Mouse (Mus musculus) heart, adult 2 months (tissue): ENCODE results near the gene Ralb. TPM values are rescaled to one million over a fixed set of nuclear protein-coding genes. Genes with fewer than 3 reads are reported as not detected.

Experiments used
- DNase-seq, 2 experiments: peaks; one replicate each; pipeline ENCODE4 v3.0.0; 2021
- H3K27ac ChIP-seq: fragments of 200-600 bp; 2 replicates; pipeline ENCODE4 v1.8.1; 2022
- H3K27me3 ChIP-seq: fragments of 200-500 bp; 2 replicates; pipeline ENCODE4 v1.6.1; 2012; ENCODE audit warnings: mild to moderate bottlenecking, low read length, inconsistent platforms, mixed read lengths; ENCODE audit not compliant: control insufficient read depth, insufficient read depth
- H3K36me3 ChIP-seq: fragments of 200-500 bp; 2 replicates; pipeline ENCODE4 v1.6.1; 2012; ENCODE audit warnings: low read length, inconsistent platforms; ENCODE audit not compliant: control insufficient read depth, insufficient read depth
- H3K4me1 ChIP-seq: fragments of 200-500 bp; 2 replicates; pipeline ENCODE4 v1.6.1; 2011; ENCODE audit warnings: low read length; ENCODE audit not compliant: control insufficient read depth, insufficient read depth
- H3K4me3 ChIP-seq: fragments of 200-600 bp; 2 replicates; pipeline ENCODE4 v1.8.1; 2022
- H3K79me2 ChIP-seq: fragments of 200-500 bp; replicated peaks from 2 replicates; pipeline ENCODE4 v1.6.1; 2012; ENCODE audit warnings: mild to moderate bottlenecking, inconsistent platforms, low read length, moderate library complexity, mixed read lengths; ENCODE audit not compliant: control insufficient read depth, insufficient read depth
- H3K9ac ChIP-seq: fragments of 200-500 bp; 2 replicates; pipeline ENCODE4 v1.6.1; 2012; ENCODE audit warnings: low read depth, mild to moderate bottlenecking, control low read depth, inconsistent platforms, low read length, mixed read lengths
- CTCF ChIP-seq: fragments of 200-600 bp; IDR thresholded peaks from 2 replicates; pipeline ENCODE4 v1.8.1; 2022; ENCODE audit warnings: antibody characterized with exemption, mild to moderate bottlenecking, moderate library complexity
- EP300 ChIP-seq: fragments of 200-500 bp; IDR thresholded peaks from 2 replicates; pipeline ENCODE4 v1.6.1; 2011; ENCODE audit warnings: low read depth, low read length, control low read depth; ENCODE audit not compliant: insufficient read depth
- POLR2A ChIP-seq: fragments of 200-500 bp; IDR thresholded peaks from 2 replicates; pipeline ENCODE4 v1.6.1; 2011; ENCODE audit warnings: mild to moderate bottlenecking, low read depth, low read length, control low read depth; ENCODE audit not compliant: insufficient read depth
- WGBS: fragments of 180-500 bp; shearing (Covaris S2); methylation state at CpG from one replicate; pipeline ENCODE4 v1.1.7; 2018; 5-methylcytosine and 5-hydroxymethylcytosine counted together
- intact Hi-C: fragments of 180-260 bp; cut with DNase I; formaldehyde crosslinking; loops from one replicate; pipeline ENCODE4 v1.15.1; 2025
- polyA plus RNA-seq: library from polyadenylated mRNA; depleted of rRNA; stranded (reverse); fragments of >200 nt; gene quantifications from 2 replicates; pipeline ENCODE4 v1.2.3, GENCODE M21; 2012
- total RNA-seq, 2 experiments: library from RNA; stranded (reverse); gene quantifications; 2 replicates each; pipeline ENCODE4 v1.2.3; 2021

Gene Ralb
- total and polyA plus RNA-seq, 3 experiments, result 23.1 to 30.1 (median 26.9) TPM

GRCm38 (mm10) chr1:119509474-119509873 lies 4.9 kb upstream of the Ralb start:
- WGBS, result 66% methylated on average over 7 of the region's 7 CpGs
- no peak overlapping the region for H3K9ac ChIP-seq
- peaks cover 19% of the 10 kb centered on the region for H3K4me1 ChIP-seq
- H3K79me2 ChIP-seq, result no peaks in the 10 kb centered on the region
- TF ChIP-seq EP300 (no peak), POLR2A (no peak), CTCF (no peak)
- H3K27me3 ChIP-seq, result no peaks in the 10 kb centered on the region
- DNase-seq, result no peak
- no peaks in the 10 kb centered on the region for H3K36me3 ChIP-seq
- no peak overlapping the region for H3K4me3 ChIP-seq
- intact Hi-C loops, result loop anchor here (2.0 to 10.0 kb wide), 2 partner anchors 17 to 325 kb away; partner anchors contain the start of gene Ptpn4
- peak overlapping the region; percentile 69 for H3K27ac ChIP-seq

- Histone ChIP-seq H3K4me1 (peaks cover 19% of the 10 kb centered on the region), H3K27me3 (no peaks in the 10 kb centered on the region), H3K36me3 (no peaks in the 10 kb centered on the region), H3K4me3 (no peak overlapping the region), H3K27ac (peak overlapping the region; percentile 69), H3K79me2 (no peaks in the 10 kb centered on the region), H3K9ac (no peak overlapping the region)
- TF ChIP-seq EP300 (peak; percentile 59; the same call in 1 of the 2 replicates), POLR2A (no peak)
- 33% methylated on average over 4 of the region's 4 CpGs for WGBS
- DNase-seq, result peak; percentile 58 to 79
- intact Hi-C loops, result loop anchor here (2.0 to 10.0 kb wide), 2 partner anchors 16 to 326 kb away; partner anchors contain the start of gene Ptpn4
These were observed 4.0 kb upstream of the Ralb start for GRCm38 (mm10) chr1:119508548-119508947.

DNA sequence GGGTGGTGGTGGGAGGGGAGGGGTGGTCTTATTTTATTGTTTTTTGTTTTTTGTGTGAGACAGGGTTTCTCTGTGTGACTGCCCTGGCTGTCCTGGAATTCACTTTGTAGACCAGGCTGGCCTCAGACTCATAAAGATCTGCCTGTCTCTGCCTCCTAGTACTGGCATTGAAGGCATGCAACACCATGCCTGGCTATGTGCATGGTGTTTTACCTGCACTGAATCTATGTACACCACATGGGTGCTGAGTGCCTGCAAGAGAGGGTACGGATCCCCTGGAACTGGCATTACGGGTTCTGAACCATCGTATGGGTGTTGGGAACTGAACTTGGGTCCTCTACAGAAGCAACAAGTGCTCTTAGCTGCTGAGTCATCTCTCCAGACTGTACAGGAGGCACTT lies 1.4 kb upstream of the Ralb start:
- Histone ChIP-seq H3K27ac (no peak overlapping the region), H3K79me2 (no peaks in the 10 kb centered on the region; the same call in 1 of the 2 replicates), H3K36me3 (no peaks in the 10 kb centered on the region; the same call in 1 of the 2 replicates), H3K27me3 (no peaks in the 10 kb centered on the region), H3K4me3 (no peak overlapping the region), H3K9ac (no peak overlapping the region), H3K4me1 (peaks cover 28% of the 10 kb centered on the region)
- TF ChIP-seq EP300, result no peak
- TF ChIP-seq CTCF, result no peak
- no peak for TF ChIP-seq POLR2A
- intact Hi-C loops, result loop anchor here (2.0 to 10.0 kb wide), 2 partner anchors 19 to 329 kb away; partner anchors contain the start of gene Ptpn4
- whole genome bisulfite sequencing, result 93% methylated on average over 3 of the region's 3 CpGs
- DNase-seq, result no peak

- Histone ChIP-seq H3K27me3 (no peaks in the 10 kb centered on the region), H3K4me3 (peak overlapping the region; percentile 81), H3K9ac (peak overlapping the region; percentile 87), H3K36me3 (no peaks in the 10 kb centered on the region; the same call in 1 of the 2 replicates), H3K27ac (peak overlapping the region; percentile 94), H3K79me2 (peaks cover 2% of the 10 kb centered on the region; the same call in 1 of the 2 replicates), H3K4me1 (peaks cover 28% of the 10 kb centered on the region)
- TF ChIP-seq POLR2A (no peak), EP300 (no peak), CTCF (no peak)
- WGBS, result 4% methylated on average over 5 of the region's 5 CpGs
- no peak for DNase-seq
- intact Hi-C loops, result loop anchor here (10.0 kb wide), 1 partner anchor 331 kb away; the partner anchor contains the start of gene Ptpn4
These were observed 786 bp downstream of the Ralb start for GRCm38 (mm10) chr1:119503808-119504207.

DNA sequence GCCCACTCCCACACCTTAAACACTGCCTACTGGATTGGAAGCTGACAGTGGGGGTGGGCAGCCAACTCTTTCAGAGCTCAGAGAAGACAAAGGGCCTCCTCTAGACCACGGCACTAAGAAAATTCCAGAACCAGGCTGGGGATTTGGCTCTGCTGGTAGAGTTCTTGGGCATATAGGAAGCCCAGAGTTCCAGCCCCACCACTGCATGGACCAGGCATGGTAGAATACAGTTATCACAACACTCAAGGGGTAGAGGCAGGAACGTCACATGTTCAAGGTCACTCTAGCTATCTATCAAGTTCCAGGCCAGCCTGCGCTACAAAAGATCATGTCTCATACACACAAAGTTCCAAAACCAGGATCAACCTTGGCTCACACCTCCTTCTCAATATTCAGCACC lies 1.4 kb downstream of the Ralb start:
- peak overlapping the region; percentile 87 for H3K9ac ChIP-seq
- H3K36me3 ChIP-seq, result no peaks in the 10 kb centered on the region; the same call in 1 of the 2 replicates
- intact Hi-C loops, result loop anchor here (10.0 kb wide), 1 partner anchor 332 kb away; the partner anchor contains the start of gene Ptpn4
- no peaks in the 10 kb centered on the region for H3K27me3 ChIP-seq
- H3K79me2 ChIP-seq, result peaks cover 2% of the 10 kb centered on the region; the same call in 1 of the 2 replicates
- peaks cover 31% of the 10 kb centered on the region for H3K4me1 ChIP-seq
- TF ChIP-seq EP300 (no peak), POLR2A (no peak), CTCF (no peak)
- 17% methylated on average over 3 of the region's 3 CpGs for WGBS
- H3K4me3 ChIP-seq, result peak overlapping the region; percentile 81
- H3K27ac ChIP-seq, result peak overlapping the region; percentile 94
- no peak for DNase-seq

- H3K36me3 ChIP-seq, result no peaks in the 10 kb centered on the region; the same call in 1 of the 2 replicates
- no peak for DNase-seq
These were observed 1.9 kb downstream of the Ralb start for GRCm38 (mm10) chr1:119502729-119503128.

More at GRCm38 (mm10) chr1:119502729-119503128, 1.9 kb downstream of the Ralb start:
- H3K4me3 ChIP-seq, result no peak overlapping the region
- peaks cover 32% of the 10 kb centered on the region for H3K4me1 ChIP-seq
- intact Hi-C loops, result loop anchor here (10.0 kb wide), 1 partner anchor 332 kb away; the partner anchor contains the start of gene Ptpn4
- no peaks in the 10 kb centered on the region for H3K27me3 ChIP-seq
- H3K27ac ChIP-seq, result peak overlapping the region; percentile 94; the same call in 1 of the 2 replicates
- H3K79me2 ChIP-seq, result peaks cover 2% of the 10 kb centered on the region; the same call in 1 of the 2 replicates
- 53% methylated on average over 11 of the region's 11 CpGs for WGBS
- H3K9ac ChIP-seq, result no peak overlapping the region
- no peak for TF ChIP-seq POLR2A
- TF ChIP-seq CTCF, result no peak
- no peak for TF ChIP-seq EP300
